Mouse (Mus musculus) frontal cortex, postnatal 14 days (tissue): Measurements from ENCODE around the gene Zfyve19.

Experiments
- DNase-seq, 2 experiments: peaks; one replicate each; pipeline ENCODE4 v3.0.0; 2022; ENCODE audit warnings: low spot score in 2 of 2

Zfyve19 gene

GRCm38 (mm10) chr2:119196316-119197108 lies 11.9 kb upstream of the Zfyve19 start:
- DNase-seq, result no peak

- no peak for DNase-seq
These were observed 10.9 kb upstream of the Zfyve19 start for GRCm38 (mm10) chr2:119197493-119197892.

- no peak for DNase-seq
These were observed 10.4 kb upstream of the Zfyve19 start for GRCm38 (mm10) chr2:119198049-119198448.

- DNase-seq, result no peak
These were observed 9.5 kb upstream of the Zfyve19 start for GRCm38 (mm10) chr2:119198934-119199333.

DNA sequence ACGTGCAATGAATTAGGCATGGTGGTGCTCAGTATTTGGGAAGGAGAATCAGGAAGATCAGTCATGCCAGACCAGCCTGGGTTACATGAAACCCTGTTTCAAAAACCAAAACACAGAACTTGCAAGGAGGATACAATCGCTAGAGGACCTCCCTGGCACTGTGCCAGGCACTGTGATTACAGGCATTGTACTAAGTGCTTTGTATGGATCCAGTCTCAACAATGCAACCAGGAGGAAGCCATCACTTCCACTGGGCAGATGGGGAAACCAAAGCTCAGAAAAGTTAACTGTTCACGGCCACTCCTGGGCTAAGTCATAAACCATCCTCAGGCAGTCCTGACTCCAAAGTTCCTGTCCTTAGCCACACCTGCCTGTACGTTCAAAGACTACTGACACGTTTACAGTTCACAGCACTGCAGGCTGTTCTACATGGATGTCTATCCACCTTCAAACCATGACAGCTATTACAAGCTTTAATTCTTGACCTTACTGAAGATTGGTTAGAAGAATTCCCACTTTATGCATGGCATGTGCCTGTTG lies 5.4 kb upstream of the Zfyve19 start:
- no peak for DNase-seq

DNA sequence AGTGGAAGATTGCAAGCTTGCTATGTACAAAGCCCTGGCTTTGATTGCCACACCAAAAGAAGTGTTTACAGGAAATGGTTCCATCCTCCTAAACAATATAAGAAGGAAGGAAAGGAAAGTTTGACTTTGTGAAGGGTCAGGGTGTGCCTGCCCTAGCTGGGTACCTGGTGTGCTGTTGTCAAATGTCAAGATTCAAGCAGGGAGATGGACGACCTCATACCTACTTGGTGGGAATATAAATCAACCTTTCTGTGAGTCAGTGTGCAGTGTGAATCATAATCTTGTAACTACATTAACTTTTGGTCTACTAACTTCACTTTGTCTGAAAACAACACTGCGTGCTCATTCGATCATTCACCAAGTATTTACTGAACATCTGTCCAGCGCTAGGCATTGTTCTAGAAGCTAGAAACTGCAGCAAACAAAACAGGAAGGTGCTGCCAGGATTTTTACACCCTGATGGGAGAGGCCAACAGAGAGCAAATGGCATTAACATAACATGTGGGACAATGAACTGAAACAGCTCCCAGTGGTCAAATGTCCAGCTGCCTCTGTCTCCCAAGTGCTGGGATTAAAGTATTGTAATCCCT lies 4.5 kb upstream of the Zfyve19 start:
- no peak for DNase-seq

DNA sequence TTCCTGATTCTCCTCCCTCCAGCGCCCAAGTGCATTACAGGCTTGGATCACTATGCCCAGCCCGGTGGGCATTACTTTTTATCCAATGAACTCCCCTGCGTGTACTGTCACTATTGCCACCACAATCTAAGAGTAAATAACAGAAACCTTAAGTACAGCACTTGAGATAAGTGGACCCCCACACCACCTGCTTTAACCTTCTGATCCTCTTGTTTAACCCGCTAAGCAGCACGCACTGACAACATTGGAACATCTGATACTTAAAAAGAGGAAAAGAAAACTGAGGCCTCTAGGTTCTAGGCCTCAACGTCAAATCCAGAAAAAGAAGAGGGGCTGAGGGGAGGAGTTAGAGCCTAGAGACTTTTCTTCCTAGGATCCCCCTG lies 465 bp upstream of the Zfyve19 start:
- no peak for DNase-seq

DNA sequence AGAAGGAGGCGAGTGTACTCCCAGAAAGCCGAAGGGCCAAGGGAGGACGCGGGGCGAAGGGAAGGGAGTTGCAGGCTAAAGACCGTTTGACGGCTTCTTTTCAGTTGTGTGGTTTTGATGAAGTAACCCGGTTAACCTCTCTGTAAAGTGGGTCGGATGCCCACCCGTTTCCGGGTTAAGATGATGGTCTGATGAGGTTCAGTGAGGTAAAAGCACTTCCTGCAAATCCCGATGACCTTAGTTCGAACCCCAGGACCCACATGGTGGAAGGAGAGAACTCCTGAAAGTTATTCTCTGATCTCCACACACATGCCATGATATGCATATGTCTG lies 725 bp downstream of the Zfyve19 start:
- DNase-seq, result no peak

DNA sequence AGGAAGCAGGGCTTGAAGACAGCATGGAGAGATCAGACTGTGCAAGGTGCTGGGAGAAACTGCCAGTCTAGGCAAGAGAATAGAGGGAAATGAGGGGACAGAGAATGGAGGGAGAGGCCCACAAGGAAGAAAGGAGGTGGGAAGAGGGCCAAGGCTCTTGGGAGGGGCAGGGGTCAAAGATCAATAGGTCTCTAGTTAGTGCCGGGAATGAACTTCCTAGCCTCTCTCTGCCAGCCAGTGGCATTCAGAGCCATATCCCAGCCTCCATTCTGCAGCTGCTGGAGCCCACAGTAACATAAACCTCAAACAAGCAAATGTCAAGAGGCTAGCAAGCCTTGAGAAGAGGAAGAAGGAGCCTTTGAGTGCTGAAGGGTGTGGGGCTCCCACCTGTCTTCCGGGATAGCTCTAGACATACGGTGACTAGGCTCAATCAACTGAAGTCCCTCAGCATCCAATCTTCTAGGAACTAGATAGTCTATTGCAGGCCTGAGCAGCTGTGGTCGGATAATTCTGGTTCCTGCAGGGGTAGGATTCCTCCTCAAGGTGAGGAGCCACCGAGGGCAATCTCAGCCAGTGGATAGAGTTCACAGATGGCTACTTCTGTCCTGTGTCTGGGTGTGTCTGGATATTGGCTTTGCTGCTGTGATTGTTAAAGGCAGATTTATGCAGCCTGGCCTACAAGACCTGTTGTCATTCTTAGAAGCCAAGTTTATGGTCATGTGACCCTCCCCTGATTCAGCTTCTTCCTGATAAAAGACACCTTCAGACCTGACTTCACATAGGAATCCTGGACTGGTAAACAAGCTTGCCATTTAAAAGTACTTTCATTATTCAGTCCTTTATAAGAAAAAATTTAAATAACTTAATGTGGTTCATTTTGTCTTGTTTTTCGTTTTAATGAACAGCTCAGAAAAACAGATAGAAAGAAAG lies 21.6 kb downstream of the Zfyve19 start, which contains the start of gene Ppp1r14d:
TSS of gene Ppp1r14d (minus strand) at position 132 of the 930 bp plus-strand sequence.
- DNase-seq, result no peak

DNA sequence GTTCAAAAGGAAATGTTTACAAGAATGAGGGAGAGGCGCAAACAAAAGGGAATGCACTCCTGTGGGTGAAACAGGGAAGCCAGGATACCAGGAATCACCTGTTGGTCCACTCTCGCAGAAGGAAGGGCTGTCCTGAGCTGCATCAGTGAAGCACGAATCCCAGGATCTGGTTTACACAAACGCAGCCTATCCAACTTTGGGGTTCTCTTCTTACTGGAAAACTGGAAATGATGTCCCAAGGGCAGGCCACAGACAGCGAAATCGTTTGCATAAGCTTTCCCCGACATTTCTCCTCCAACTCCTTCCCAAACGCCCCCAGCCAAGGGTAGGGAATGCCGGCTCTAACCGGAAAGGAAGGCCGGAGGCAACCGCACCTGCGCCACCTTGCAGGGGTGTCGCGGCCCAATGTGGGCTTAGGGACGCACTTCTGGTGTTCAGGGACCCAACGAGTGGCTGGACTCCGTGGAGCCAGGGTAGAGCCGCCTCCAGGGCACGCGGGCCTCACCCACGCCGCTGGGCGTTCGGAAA lies 28.3 kb downstream of the Zfyve19 start:
- no peak for DNase-seq

- no peak for DNase-seq
These were observed 28.9 kb downstream of the Zfyve19 start, which contains the start of gene Spint1 for GRCm38 (mm10) chr2:119237210-119237870. Gene Spint1 (plus strand): TSS chr2:119237362.

DNA sequence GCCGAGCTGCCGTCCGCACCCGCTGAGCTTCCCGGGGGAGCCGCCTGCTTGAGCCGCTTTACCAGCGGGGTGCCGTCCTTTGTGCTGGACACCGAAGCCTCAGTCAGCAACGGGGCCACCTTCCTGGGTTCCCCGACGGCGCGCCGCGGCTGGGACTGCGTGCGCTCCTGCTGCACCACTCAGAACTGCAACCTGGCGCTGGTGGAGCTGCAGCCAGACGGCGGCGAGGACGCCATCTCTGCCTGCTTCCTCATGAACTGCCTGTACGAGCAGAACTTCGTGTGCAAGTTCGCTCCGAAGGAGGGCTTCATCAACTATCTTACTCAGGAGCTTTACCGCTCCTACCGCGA lies 29.4 kb downstream of the Zfyve19 start:
- no peak for DNase-seq

- no peak for DNase-seq
These were observed 30.3 kb downstream of the Zfyve19 start for GRCm38 (mm10) chr2:119238671-119239070.

DNA sequence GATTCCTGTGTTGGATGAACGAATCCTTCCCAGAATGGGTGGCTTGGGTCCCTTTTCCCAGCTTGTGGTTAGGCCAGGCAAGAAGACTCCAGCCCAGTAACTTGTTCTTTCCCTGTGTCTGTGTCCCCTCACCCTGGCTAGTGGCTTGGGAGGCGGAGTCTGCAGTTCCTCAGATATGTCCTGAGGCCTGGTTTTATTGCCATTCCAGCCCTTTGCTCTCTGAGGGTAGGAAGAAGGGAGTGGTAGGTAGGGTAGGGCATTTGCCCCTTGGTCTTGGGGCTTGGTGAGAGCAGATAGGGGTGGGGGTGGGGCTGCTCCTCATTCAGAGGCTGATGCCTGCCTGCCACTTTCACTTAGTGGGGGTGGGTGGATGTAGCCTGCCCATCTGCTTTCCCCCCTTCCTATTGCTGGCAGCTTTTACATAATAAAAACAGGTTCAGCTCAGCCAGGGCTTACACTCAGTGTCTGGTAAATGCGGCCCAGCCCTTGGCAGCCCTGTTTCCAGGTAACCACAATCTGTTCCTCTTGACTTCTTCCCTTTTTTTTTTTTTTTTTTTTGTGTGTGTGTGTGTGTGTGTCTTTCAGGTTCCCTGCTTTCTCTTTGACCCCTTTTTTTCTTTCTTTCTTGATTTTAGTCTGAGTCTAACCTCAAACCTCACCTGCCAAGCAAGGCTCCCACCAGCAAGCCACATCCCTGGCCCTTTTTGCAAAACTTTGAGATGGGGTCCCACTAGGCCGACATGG lies 31.8 kb downstream of the Zfyve19 start:
- no peak for DNase-seq

- DNase-seq, result no peak
These were observed 32.4 kb downstream of the Zfyve19 start for GRCm38 (mm10) chr2:119240819-119241186.

DNA sequence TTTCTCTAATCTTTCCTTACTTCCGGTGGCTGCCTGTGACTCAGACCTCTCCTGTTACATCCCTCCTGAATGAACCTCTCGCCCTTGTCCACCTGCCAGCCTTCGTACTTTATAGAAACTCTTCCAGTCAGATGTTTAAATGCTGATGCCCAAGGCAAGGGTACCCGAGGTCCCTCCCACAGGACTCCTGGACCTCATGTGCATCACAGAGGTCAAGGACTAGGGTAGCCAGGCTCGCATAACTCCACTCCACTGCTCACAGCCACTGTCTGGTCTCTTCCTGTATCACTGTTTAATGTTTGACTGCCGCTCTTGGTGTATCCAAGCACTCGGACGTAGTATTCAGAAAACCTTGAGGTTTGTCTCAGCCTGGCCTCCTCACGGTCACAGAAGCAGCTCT lies 34.1 kb downstream of the Zfyve19 start:
- no peak for DNase-seq

- DNase-seq, result no peak
These were observed 36.8 kb downstream of the Zfyve19 start for GRCm38 (mm10) chr2:119245246-119245645.

GRCm38 (mm10) chr2:119247904-119248303 lies 39.5 kb downstream of the Zfyve19 start:
- no peak for DNase-seq

- no peak for DNase-seq
These were observed 41.2 kb downstream of the Zfyve19 start for GRCm38 (mm10) chr2:119249592-119250061.

- no peak for DNase-seq
These were observed 42.0 kb downstream of the Zfyve19 start for GRCm38 (mm10) chr2:119250377-119250776.
